Mouse (Mus musculus) forebrain, embryonic 14.5 days (tissue): ENCODE data around the gene Hepacam. TPM values are rescaled to one million over a fixed set of nuclear protein-coding genes. Genes with fewer than 3 reads are reported as not detected.

Experiments used
- ATAC-seq: fragments of 200-750 bp; cut with Nextera tagmentation; 2 replicates; pipeline ENCODE4 v1.8.0; 2017; ENCODE audit warnings: mild to moderate bottlenecking, moderate library complexity
- DNase-seq: peaks from one replicate; pipeline ENCODE4 v3.0.0-alpha.2; 2015; ENCODE audit warnings: low spot score
- H3K27ac ChIP-seq: fragments of 300-500 bp; sonication (generic); 2 replicates; pipeline ENCODE4 v1.5.1; 2014; ENCODE audit warnings: low read depth, mild to moderate bottlenecking, control low read depth, low read length, moderate library complexity
- H3K27me3 ChIP-seq: fragments of 300-500 bp; sonication (generic); replicated peaks from 2 replicates; pipeline ENCODE4 v1.6.1; 2014; ENCODE audit warnings: low read length, control low read depth, mixed read lengths; ENCODE audit not compliant: control insufficient read depth, insufficient read depth
- H3K36me3 ChIP-seq: fragments of 300-500 bp; sonication (generic); 2 replicates; pipeline ENCODE4 v1.6.1; 2014; ENCODE audit warnings: low read length, control low read depth; ENCODE audit not compliant: control insufficient read depth, insufficient read depth
- H3K4me1 ChIP-seq: fragments of 300-500 bp; sonication (generic); 2 replicates; pipeline ENCODE4 v1.6.1; 2014; ENCODE audit warnings: antibody characterized with exemption, low read length, control low read depth; ENCODE audit not compliant: control insufficient read depth, insufficient read depth
- H3K4me2 ChIP-seq: fragments of 300-500 bp; sonication (generic); 2 replicates; pipeline ENCODE4 v1.6.1; 2014; ENCODE audit warnings: mild to moderate bottlenecking, control low read depth, low read length
- H3K4me3 ChIP-seq: fragments of 300-500 bp; sonication (generic); 2 replicates; pipeline ENCODE4 v1.5.1; 2014; ENCODE audit warnings: low read depth, low read length, control low read depth
- H3K9ac ChIP-seq: fragments of 300-500 bp; sonication (generic); 2 replicates; pipeline ENCODE4 v1.6.1; 2014; ENCODE audit warnings: mild to moderate bottlenecking, low read length, control low read depth, moderate library complexity
- H3K9me3 ChIP-seq: fragments of 300-500 bp; sonication (generic); replicated peaks from 2 replicates; pipeline ENCODE4 v1.6.1; 2016; ENCODE audit warnings: low read length, control low read depth, mixed read lengths; ENCODE audit not compliant: control insufficient read depth
- WGBS: fragments of 180-500 bp; shearing (Covaris S2); extraction: QIAGEN DNeasy Blood & Tissue Kit; methylation state at CpG from one replicate; pipeline ENCODE4 v1.1.7; 2014; 5-methylcytosine and 5-hydroxymethylcytosine counted together
- polyA plus RNA-seq: library from polyadenylated mRNA; unstranded; fragments of >200 nt; fragmentation: Nextera tagmentation; extraction: Ambion mirVana; gene quantifications from 2 replicates; pipeline ENCODE4 v1.2.1, GENCODE M21; 2014

The Hepacam gene
- 1.9 and 4.5 TPM in 2 replicates for polyA plus RNA-seq

DNA sequence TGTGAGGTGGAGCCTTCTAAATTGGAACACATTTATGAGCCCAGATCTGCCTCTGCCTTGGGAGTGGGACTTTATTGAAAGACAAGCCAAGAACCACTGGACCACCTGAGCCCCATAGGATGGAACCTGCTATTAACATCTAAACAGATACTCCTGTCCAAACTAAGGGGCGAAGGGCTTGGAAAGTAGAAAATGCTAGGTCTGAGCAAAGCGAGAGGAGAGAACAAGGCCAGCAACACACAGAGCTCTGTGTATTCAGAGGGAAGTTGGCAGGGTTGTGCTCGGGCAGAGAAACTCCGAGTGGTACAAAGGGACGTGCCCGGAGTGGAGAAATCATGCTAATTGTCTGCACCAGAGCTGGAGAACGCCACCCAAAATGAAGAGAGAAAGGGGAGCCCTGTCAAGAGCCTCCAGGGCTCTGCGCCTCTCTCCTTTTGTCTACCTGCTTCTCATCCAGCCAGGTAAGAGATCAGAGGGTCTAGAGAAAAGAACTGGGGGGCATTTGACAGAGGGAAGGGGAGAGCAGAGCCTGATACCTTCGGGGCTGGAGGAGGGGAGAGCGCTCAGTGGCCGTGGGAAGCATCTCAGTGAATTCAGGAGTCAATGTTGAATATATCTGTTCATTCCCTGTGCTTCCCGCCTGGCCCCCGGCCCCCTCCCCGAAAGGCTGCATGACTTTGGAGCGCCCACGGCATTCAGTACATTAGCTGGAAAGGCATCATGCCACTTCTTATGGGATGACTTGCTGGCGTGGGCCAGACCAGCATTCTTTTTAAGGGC lies at the start of gene Hepacam:
TSS of gene Hepacam (plus strand) at position 51 of the 780 bp plus-strand sequence.
- no peak within 1 kb of the TSS for H3K4me3 ChIP-seq
- H3K27me3 ChIP-seq, result no peaks in the 10 kb centered on the region
- DNase-seq, result peak; percentile 31
- no peak within 1 kb of the TSS for H3K9ac ChIP-seq
- WGBS, result 81% methylated on average over 17 of the region's 17 CpGs
- no peak within 1 kb of the TSS for H3K27ac ChIP-seq
- no peaks in the 10 kb centered on the region for H3K9me3 ChIP-seq
- no peaks in the 10 kb centered on the region for H3K4me1 ChIP-seq
- no peaks in the 10 kb centered on the region for H3K36me3 ChIP-seq
- no peak within 1 kb of the TSS for H3K4me2 ChIP-seq
- no peak for ATAC-seq

DNA sequence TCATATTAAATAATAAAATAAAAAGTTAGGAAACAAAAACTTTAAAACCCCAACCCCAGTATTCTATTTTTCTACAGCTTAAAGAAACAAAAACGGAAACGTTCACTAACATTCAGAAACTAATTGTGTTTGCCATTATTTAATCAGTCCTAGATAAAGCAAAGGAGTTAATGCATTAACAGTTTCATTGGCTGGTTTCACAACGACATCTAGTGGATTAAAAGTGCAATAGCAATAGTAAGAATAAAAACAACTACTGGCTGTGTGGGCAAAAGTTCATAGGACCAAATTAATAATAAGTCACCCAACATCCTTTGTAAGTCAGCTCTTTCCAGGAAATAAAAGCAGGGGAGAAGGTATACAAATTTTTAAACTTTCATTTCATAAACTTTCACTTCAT lies 37.7 kb upstream of the Hepacam start:
- H3K4me1 ChIP-seq, result no peaks in the 10 kb centered on the region

DNA sequence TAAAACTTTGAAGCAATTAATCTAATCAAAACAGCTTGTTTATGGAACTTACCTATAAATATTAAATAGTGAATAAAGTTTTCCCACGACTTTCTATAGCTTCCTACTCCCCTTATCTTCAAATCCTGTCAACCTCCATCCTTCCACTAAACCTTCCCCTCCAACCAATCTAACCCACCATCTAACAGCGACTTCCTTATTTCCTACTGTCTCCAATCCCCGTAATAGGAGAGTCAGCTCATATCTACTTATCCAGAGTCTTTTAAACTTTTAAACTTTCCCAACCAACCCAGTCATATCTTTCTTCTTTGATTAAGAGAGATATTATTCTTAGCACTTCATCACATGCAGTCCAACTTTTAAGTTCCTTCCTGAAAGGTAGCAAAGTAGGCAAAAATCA lies 21.7 kb upstream of the Hepacam start:
- no peak overlapping the region for H3K4me2 ChIP-seq
- DNase-seq (no peak), ATAC-seq (no peak)
- H3K9me3 ChIP-seq, result no peaks in the 10 kb centered on the region
- no peak overlapping the region for H3K4me3 ChIP-seq
- H3K27me3 ChIP-seq, result no peaks in the 10 kb centered on the region
- 86% methylated on average over 3 of the region's 3 CpGs for WGBS
- H3K27ac ChIP-seq, result no peak overlapping the region
- H3K36me3 ChIP-seq, result 0 out of 2 replicates have a peak, but pooled peaks cover 8% of the 10 kb centered on the region
- H3K9ac ChIP-seq, result no peak overlapping the region
- H3K4me1 ChIP-seq, result peaks cover 12% of the 10 kb centered on the region

More for the DNA sequence above, 37.7 kb upstream of the Hepacam start:
- no peak for ATAC-seq
- Histone ChIP-seq H3K4me2 (no peak overlapping the region), H3K27me3 (no peaks in the 10 kb centered on the region), H3K4me3 (no peak overlapping the region), H3K9ac (no peak overlapping the region), H3K27ac (no peak overlapping the region), H3K9me3 (no peaks in the 10 kb centered on the region), H3K36me3 (no peaks in the 10 kb centered on the region)
- peak; percentile 49 for DNase-seq
- 33% methylated on average over 3 of the region's 3 CpGs for WGBS

DNA sequence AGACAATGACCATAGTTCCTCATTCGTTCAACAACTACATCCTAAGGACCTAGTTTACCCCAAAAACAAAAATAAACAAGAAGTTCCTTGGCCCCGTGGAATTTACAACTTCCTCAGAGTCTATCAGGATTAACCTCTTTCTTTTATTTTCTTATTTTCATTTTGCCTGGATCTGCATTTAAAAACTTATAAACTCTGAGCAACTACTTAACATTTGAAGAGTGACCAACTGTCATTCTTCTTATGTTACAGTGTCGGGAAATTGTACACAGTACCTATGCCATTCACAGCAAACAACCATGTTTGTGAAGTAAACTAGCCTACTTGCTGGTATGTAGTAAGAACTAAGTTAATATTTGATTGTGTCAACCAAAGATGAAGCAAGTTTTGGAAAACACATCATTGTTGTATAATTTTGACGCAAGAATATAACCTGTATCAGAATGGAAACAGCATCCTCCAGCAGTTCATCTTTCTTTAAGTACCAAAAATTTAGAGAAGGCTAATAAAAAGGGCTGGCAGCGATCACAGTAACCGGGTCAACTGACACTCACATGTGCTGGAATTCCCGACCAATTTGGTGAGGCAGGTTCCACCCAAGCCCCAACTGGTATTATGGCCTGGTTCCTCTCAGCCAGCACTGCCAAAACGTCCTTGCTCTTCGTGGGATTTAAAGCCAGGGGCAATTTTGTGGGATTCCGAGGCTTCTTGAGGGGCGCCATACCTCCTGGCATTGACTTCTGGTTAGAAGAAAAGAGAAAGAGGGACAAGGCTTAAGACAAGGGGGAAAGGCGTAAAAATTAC lies 19.8 kb upstream of the Hepacam start:
- Histone ChIP-seq H3K27me3 (no peaks in the 10 kb centered on the region), H3K4me3 (peak overlapping the region; percentile 59), H3K9me3 (no peaks in the 10 kb centered on the region), H3K36me3 (0 out of 2 replicates have a peak, but pooled peaks cover 2% of the 10 kb centered on the region), H3K9ac (peak overlapping the region; percentile 78), H3K4me1 (peaks cover 12% of the 10 kb centered on the region), H3K27ac (peak overlapping the region; percentile 85; the same call in 1 of the 2 replicates), H3K4me2 (peak overlapping the region; percentile 71)
- DNase-seq (peak; percentile 24), ATAC-seq (no peak)
- 25% methylated on average over 12 of the region's 12 CpGs for WGBS

DNA sequence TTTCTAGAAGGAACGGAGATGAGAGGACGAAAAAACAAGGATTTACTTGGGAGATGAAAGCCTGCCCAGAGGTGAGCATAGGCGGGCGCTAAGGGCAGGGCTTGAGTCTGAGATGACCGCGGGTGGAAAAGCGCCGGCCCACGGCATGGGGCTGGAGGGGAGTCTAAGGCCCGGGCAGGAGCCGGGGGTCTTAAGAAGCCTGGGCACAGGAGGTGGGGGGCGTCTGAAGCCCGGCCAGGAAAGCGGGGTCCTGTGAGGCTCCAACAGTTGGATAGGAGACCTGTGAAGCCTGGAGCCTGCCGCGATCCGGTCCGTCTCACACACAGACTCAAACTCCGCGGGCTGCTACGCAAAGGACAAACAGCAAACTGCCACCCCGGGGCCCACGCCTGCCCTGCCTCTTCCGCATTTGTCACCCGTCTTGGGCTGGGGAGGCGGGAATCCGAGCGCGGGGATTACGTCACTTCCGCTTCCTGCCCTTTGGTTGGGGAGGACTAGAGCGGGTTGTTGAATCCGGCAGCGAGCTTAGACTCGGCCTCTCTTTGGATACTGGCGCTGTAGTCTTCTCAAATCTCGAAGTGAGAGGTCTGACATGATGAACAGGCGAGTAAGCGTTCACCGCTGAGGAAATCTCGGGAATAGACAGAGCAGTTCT lies 19.0 kb upstream of the Hepacam start, which contains the start of gene Ccdc15:
TSS of gene Ccdc15 (minus strand) at position 445 of the 655 bp plus-strand sequence.
- DNase-seq (peak; percentile 98), ATAC-seq (peak; percentile 99)
- H3K27me3 ChIP-seq, result no peaks in the 10 kb centered on the region
- H3K4me1 ChIP-seq, result peaks cover 12% of the 10 kb centered on the region
- H3K9me3 ChIP-seq, result no peaks in the 10 kb centered on the region
- H3K27ac ChIP-seq, result peak within 1 kb of the TSS; percentile 85
- WGBS, result under 1% methylated on average over 41 of the region's 41 CpGs
- H3K36me3 ChIP-seq, result no peaks in the 10 kb centered on the region
- peak within 1 kb of the TSS; percentile 78 for H3K9ac ChIP-seq
- peak within 1 kb of the TSS; percentile 71 for H3K4me2 ChIP-seq
- H3K4me3 ChIP-seq, result peak within 1 kb of the TSS; percentile 59

DNA sequence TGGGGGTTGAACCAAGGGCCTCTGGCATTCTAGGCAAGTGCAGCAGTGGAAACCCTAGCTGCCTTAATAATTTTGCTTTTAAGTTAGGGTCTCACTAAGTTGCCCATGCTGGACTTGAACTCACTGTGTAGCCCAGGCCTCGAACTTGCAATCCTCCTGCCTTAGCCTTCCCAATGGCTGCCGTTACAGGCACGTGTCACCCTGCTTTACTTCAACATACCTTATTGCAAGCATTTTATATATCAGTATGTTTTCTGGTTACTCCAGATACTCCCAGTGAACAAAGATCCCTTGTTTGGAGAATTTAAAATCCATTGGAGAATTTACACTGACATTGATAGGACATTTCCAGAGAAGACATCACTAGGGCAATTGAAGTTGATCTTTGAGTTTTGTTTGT lies 18.1 kb upstream of the Hepacam start:
- DNase-seq, result no peak
- no peaks in the 10 kb centered on the region for H3K9me3 ChIP-seq
- peak overlapping the region; percentile 71 for H3K4me2 ChIP-seq
- 87% methylated on average over 3 of the region's 3 CpGs for WGBS
- ATAC-seq, result no peak
- peak overlapping the region; percentile 59 for H3K4me3 ChIP-seq
- peak overlapping the region; percentile 78 for H3K9ac ChIP-seq
- H3K27me3 ChIP-seq, result no peaks in the 10 kb centered on the region
- H3K27ac ChIP-seq, result no peak overlapping the region
- peaks cover 12% of the 10 kb centered on the region for H3K4me1 ChIP-seq
- H3K36me3 ChIP-seq, result no peaks in the 10 kb centered on the region

DNA sequence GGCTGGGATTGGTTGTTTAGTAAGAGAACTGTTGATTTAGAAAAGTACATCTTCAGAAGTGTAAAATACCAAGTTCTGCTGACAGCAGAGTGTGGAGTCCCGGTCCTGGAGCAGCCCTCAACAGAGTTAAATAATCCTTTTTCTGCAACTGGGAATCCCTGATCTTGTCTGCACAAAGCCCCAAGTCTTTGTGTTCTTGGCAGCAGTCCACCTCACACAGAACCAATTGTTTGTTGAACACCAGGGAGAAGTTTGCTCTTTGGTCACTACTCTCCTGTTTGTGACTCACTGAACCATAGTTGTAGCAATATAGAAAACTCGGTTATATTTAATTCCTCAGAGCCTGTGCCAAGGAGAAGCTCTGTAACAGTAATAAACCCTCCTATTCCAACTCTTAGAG lies 15.9 kb upstream of the Hepacam start:
- no peak for ATAC-seq
- no peak overlapping the region for H3K4me2 ChIP-seq
- 48% methylated on average over 2 of the region's 2 CpGs for WGBS
- H3K4me1 ChIP-seq, result peaks cover 12% of the 10 kb centered on the region
- no peak overlapping the region for H3K4me3 ChIP-seq
- H3K27me3 ChIP-seq, result no peaks in the 10 kb centered on the region
- no peak overlapping the region for H3K27ac ChIP-seq
- no peaks in the 10 kb centered on the region for H3K9me3 ChIP-seq
- no peak overlapping the region for H3K9ac ChIP-seq
- no peaks in the 10 kb centered on the region for H3K36me3 ChIP-seq
- DNase-seq, result no peak

DNA sequence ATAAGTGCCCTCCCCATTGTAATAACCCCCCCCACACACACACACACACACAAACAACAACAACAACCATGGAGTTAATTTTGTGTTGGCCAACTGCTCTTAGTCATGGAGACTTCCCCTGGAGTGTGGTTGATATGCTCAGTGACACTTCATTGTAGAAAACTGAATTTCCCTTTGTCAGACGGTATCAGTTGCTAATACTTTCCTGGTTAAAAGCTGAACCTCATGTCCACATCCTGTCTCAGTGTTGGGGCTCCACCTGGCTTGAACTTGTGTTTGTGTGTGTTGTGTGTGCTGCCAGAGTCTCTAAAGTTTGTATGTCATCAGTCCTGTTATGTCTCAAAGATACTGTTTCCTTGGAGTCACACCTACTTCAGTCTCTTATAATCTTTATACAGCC lies 12.7 kb upstream of the Hepacam start:
- H3K27ac ChIP-seq, result no peak overlapping the region
- H3K4me3 ChIP-seq, result no peak overlapping the region
- no peaks in the 10 kb centered on the region for H3K27me3 ChIP-seq
- H3K9me3 ChIP-seq, result no peaks in the 10 kb centered on the region
- no peak for ATAC-seq
- H3K36me3 ChIP-seq, result no peaks in the 10 kb centered on the region
- WGBS, result 82% methylated on average over 1 of the region's 1 CpGs
- H3K4me2 ChIP-seq, result no peak overlapping the region
- H3K9ac ChIP-seq, result no peak overlapping the region
- H3K4me1 ChIP-seq, result peaks cover 10% of the 10 kb centered on the region; the same call in 1 of the 2 replicates
- DNase-seq, result no peak
